Mouse (Mus musculus) lung, embryonic 15.5 days (tissue): ENCODE results near the gene Foxa3. TPM values are rescaled to one million over a fixed set of nuclear protein-coding genes. Genes with fewer than 3 reads are reported as not detected.
A peak's percentile ranks its signal among the peaks of the same experiment; 100 is the strongest.
"Not testable (repeated sequence)": the region's sequence is repeated elsewhere in the genome, so short reads cannot be mapped to it uniquely, and the experiment has no call there.

Experiments used
- ATAC-seq: fragments of 200-750 bp; cut with Nextera tagmentation; 2 replicates; pipeline ENCODE4 v1.8.0; 2017; ENCODE audit warnings: moderate number of reproducible peaks, borderline replicate concordance; ENCODE audit not compliant: low FRiP score, low TSS enrichment; ENCODE audit errors: extremely low read depth
- H3K27ac ChIP-seq: fragments of 300-500 bp; sonication (generic); 2 replicates; pipeline ENCODE4 v1.5.1; 2015; ENCODE audit warnings: moderate library complexity, mild to moderate bottlenecking, inconsistent platforms
- H3K27me3 ChIP-seq: fragments of 300-500 bp; sonication (generic); 2 replicates; pipeline ENCODE4 v1.6.1; 2015; ENCODE audit warnings: inconsistent platforms
- H3K36me3 ChIP-seq: fragments of 300-500 bp; sonication (generic); 2 replicates; pipeline ENCODE4 v1.6.1; 2015; ENCODE audit warnings: inconsistent platforms
- H3K4me1 ChIP-seq: fragments of 300-500 bp; sonication (generic); 2 replicates; pipeline ENCODE4 v1.6.1; 2015; ENCODE audit warnings: inconsistent platforms
- H3K4me2 ChIP-seq: fragments of 300-500 bp; sonication (generic); 2 replicates; pipeline ENCODE4 v1.6.1; 2015; ENCODE audit warnings: inconsistent platforms, mild to moderate bottlenecking, moderate library complexity
- H3K4me3 ChIP-seq: fragments of 300-500 bp; sonication (generic); 2 replicates; pipeline ENCODE4 v1.5.1; 2015; ENCODE audit warnings: mild to moderate bottlenecking, inconsistent platforms
- H3K9ac ChIP-seq: fragments of 300-500 bp; sonication (generic); 2 replicates; pipeline ENCODE4 v1.6.1; 2015; ENCODE audit warnings: inconsistent platforms
- H3K9me3 ChIP-seq: fragments of 300-500 bp; sonication (generic); 2 replicates; pipeline ENCODE4 v1.6.1; 2016; ENCODE audit warnings: inconsistent platforms
- WGBS: fragments of 180-500 bp; shearing (Covaris S2); methylation state at CpG from one replicate; pipeline ENCODE4 v1.1.7; 2015; 5-methylcytosine and 5-hydroxymethylcytosine counted together
- polyA plus RNA-seq: library from polyadenylated mRNA; unstranded; fragments of >200 nt; fragmentation: Nextera tagmentation; extraction: Ambion mirVana; gene quantifications from 2 replicates; pipeline ENCODE4 v1.2.1, GENCODE M21; 2015

Gene Foxa3
- polyA plus RNA-seq: 2.2 and 2.4 TPM in 2 replicates

GRCm38 (mm10) chr7:19023357-19023814 is at the start of gene Foxa3:
Gene Foxa3 (minus strand): TSS chr7:19023538.
- Histone ChIP-seq H3K9me3 (no peaks in the 10 kb centered on the region), H3K4me3 (peak within 1 kb of the TSS; percentile 93), H3K4me1 (peaks cover 29% of the 10 kb centered on the region), H3K4me2 (peak within 1 kb of the TSS; percentile 67), H3K36me3 (no peaks in the 10 kb centered on the region), H3K27me3 (peaks cover 34% of the 10 kb centered on the region), H3K9ac (peak within 1 kb of the TSS; percentile 93), H3K27ac (peak within 1 kb of the TSS; percentile 26; the same call in 1 of the 2 replicates)
- WGBS: 2% methylated on average over 30 of the region's 30 CpGs
- peak; percentile 15; the same call in 1 of the 2 replicates for ATAC-seq

- not testable (repeated sequence) for H3K4me3 ChIP-seq, H3K9me3 ChIP-seq, H3K9ac ChIP-seq, ATAC-seq, H3K36me3 ChIP-seq, H3K27ac ChIP-seq, H3K4me1 ChIP-seq, H3K4me2 ChIP-seq
- H3K27me3 ChIP-seq: peaks cover 15% of the 10 kb centered on the region
- WGBS: 48% methylated on average over 3 of the region's 3 CpGs
Measured at GRCm38 (mm10) chr7:19071024-19071423, 47.7 kb upstream of the Foxa3 start.

DNA sequence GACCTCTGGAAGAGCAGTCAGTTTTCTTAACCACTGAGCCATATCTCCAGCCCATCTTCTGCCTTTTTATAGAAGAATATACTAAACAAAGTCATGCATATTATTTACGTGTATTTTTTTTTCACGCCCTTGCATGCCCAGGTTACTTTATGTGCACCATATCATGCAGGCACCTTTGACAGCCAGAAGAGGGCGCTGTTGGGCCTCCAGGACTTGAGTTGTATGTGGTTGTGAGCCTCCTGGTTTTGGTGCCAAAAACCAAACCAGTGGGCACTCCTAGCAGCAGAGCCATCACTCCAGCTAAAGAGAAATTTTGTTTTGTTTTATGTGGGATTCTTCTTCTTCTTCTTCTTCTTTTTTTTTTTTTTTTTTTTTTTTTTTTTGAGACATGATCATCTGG is 46.2 kb upstream of the Foxa3 start:
- Histone ChIP-seq H3K4me1 (no peaks in the 10 kb centered on the region), H3K4me3 (no peak overlapping the region), H3K27me3 (peaks cover 31% of the 10 kb centered on the region), H3K27ac (no peak overlapping the region), H3K36me3 (no peaks in the 10 kb centered on the region), H3K4me2 (no peak overlapping the region), H3K9me3 (no peaks in the 10 kb centered on the region), H3K9ac (no peak overlapping the region)
- no peak for ATAC-seq
- 48% methylated on average over 3 of the region's 3 CpGs for WGBS

DNA sequence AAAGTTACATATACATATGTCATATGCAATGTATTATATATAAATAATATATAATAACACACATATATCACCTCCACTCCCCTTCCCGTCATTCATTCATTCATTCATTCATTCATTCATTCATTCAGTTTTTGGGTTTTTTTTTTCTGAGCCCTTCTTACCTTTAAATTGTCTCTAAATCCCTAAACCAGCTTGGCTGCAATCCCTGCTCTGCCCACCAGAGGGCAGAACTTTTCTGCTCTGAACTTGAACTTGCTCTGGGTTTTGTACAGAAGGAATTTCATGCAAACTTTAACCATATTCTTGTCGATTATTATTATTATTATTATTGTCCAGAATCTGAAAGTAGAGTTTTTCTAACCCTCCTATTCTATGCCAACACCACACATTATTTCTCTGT is 45.4 kb upstream of the Foxa3 start:
- Histone ChIP-seq H3K4me3 (no peak overlapping the region), H3K9ac (no peak overlapping the region), H3K36me3 (no peaks in the 10 kb centered on the region), H3K27me3 (peaks cover 36% of the 10 kb centered on the region), H3K9me3 (no peaks in the 10 kb centered on the region), H3K4me1 (no peaks in the 10 kb centered on the region), H3K4me2 (no peak overlapping the region), H3K27ac (no peak overlapping the region)
- 3% methylated on average over 2 of the region's 2 CpGs for WGBS
- ATAC-seq: no peak

- H3K9ac ChIP-seq: no peak overlapping the region
- ATAC-seq: no peak
- H3K36me3 ChIP-seq: no peaks in the 10 kb centered on the region
- 62% methylated on average over 13 of the region's 14 CpGs for WGBS
- H3K4me1 ChIP-seq: no peaks in the 10 kb centered on the region
- H3K27me3 ChIP-seq: peaks cover 36% of the 10 kb centered on the region
- no peak overlapping the region for H3K4me3 ChIP-seq
- H3K27ac ChIP-seq: no peak overlapping the region
- H3K4me2 ChIP-seq: no peak overlapping the region
- H3K9me3 ChIP-seq: no peaks in the 10 kb centered on the region
Measured at GRCm38 (mm10) chr7:19067935-19068334, 44.6 kb upstream of the Foxa3 start.

GRCm38 (mm10) chr7:19067063-19067462 is 43.7 kb upstream of the Foxa3 start:
- Histone ChIP-seq H3K9me3 (no peaks in the 10 kb centered on the region), H3K36me3 (no peaks in the 10 kb centered on the region), H3K4me2 (no peak overlapping the region), H3K27ac (no peak overlapping the region), H3K4me1 (no peaks in the 10 kb centered on the region), H3K9ac (no peak overlapping the region), H3K27me3 (peaks cover 36% of the 10 kb centered on the region), H3K4me3 (no peak overlapping the region)
- ATAC-seq: no peak
- 41% methylated on average over 14 of the region's 14 CpGs for WGBS

DNA sequence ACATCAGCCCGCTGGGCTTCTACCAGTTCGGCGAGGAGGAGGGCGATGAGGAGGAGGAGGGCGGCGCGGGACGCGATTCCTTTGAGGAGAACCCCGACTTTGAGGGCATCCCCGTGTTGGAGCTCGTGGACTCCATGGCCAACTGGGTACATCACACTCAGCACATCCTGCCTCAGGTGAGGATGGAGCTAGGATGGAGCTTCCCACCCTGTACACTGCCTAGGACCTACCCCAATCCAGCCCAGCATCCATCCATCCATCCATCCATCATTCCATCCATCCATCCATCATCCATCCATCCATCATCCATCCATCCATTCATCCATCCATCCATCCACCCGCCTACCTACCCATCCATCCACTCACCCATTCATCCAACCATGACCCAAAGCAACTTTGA is 42.6 kb upstream of the Foxa3 start:
- Histone ChIP-seq H3K27ac (no peak overlapping the region), H3K9me3 (no peaks in the 10 kb centered on the region), H3K4me2 (peak overlapping the region; percentile 16; the same call in 1 of the 2 replicates), H3K4me3 (no peak overlapping the region), H3K4me1 (no peaks in the 10 kb centered on the region), H3K9ac (no peak overlapping the region), H3K27me3 (peaks cover 36% of the 10 kb centered on the region), H3K36me3 (no peaks in the 10 kb centered on the region)
- 45% methylated on average over 13 of the region's 13 CpGs for WGBS
- ATAC-seq: no peak

DNA sequence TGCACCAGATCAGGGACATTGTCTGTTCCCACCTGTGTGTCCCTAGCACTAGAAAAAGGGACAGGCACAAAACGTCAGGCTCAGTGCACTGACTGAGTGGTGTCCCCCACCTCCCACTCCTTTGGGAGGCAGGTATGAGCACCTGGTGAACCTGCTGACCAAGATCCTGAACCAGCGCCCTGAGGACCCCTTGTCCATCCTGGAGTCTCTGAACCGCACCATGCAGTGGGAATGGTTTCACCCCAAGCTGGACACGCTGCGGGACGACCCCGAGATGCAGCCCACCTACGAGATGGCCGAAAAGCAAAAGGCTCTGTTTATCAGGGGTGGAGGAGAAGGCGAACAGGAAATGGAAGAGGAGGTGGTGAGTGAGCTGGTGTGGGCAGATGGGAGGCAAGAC is 34.1 kb upstream of the Foxa3 start:
- ATAC-seq: no peak
- H3K4me1 ChIP-seq: no peaks in the 10 kb centered on the region
- 66% methylated on average over 10 of the region's 10 CpGs for whole genome bisulfite sequencing

DNA sequence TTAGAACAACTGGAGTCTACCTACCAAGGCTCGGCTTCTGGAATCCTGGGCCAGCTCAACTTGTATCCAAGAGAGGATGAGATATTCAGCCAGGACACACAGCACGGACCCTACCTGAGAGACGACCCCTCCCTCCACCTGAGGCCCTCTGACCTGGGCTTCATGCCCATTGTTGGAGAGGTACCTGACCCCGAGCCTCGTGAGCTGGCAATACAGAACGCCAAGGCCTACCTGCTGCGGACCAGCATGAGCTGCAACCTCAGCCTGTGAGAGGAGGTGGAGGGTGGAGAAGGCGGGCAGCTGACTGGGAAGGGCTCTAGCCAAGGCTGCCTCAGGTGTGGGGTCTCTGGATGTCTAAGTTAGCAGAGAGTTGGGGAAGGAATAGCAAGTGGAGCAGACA is 31.8 kb upstream of the Foxa3 start:
- Histone ChIP-seq H3K4me1 (no peaks in the 10 kb centered on the region), H3K9ac (no peak overlapping the region), H3K4me3 (no peak overlapping the region), H3K27me3 (no peaks in the 10 kb centered on the region), H3K9me3 (no peaks in the 10 kb centered on the region), H3K36me3 (peaks cover 22% of the 10 kb centered on the region), H3K4me2 (no peak overlapping the region), H3K27ac (no peak overlapping the region)
- 90% methylated on average over 8 of the region's 8 CpGs for WGBS
- no peak for ATAC-seq

More for the DNA sequence above, 34.1 kb upstream of the Foxa3 start:
- Histone ChIP-seq H3K36me3 (peaks cover 4% of the 10 kb centered on the region; the same call in 1 of the 2 replicates), H3K4me2 (no peak overlapping the region), H3K9ac (no peak overlapping the region), H3K9me3 (no peaks in the 10 kb centered on the region), H3K27me3 (no peaks in the 10 kb centered on the region), H3K27ac (no peak overlapping the region), H3K4me3 (no peak overlapping the region)

DNA sequence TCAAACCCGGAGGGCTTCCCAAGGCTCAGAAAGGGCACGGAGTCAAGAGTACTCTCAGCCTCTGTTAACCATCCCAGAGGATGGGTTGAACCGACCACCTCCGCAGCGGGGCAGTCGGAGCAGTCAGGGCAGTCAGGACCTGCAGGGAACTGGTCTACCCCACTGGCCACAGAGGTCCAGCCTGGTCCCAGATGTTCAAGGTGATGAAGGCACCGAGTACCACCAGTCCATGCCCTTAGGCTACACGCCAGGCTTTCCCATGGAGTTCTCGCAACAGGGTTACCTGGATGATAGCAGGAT is 31.4 kb upstream of the Foxa3 start:
- ATAC-seq: no peak
- no peak overlapping the region for H3K4me3 ChIP-seq
- 74% methylated on average over 9 of the region's 9 CpGs for WGBS
- H3K36me3 ChIP-seq: peaks cover 26% of the 10 kb centered on the region
- no peak overlapping the region for H3K27ac ChIP-seq
- H3K27me3 ChIP-seq: no peaks in the 10 kb centered on the region
- H3K9ac ChIP-seq: no peak overlapping the region
- no peak overlapping the region for H3K4me2 ChIP-seq
- H3K4me1 ChIP-seq: no peaks in the 10 kb centered on the region
- no peaks in the 10 kb centered on the region for H3K9me3 ChIP-seq

- Histone ChIP-seq H3K36me3 (peaks cover 31% of the 10 kb centered on the region), H3K4me2 (no peak within 1 kb of the TSS), H3K27me3 (no peaks in the 10 kb centered on the region), H3K9me3 (no peaks in the 10 kb centered on the region), H3K4me1 (no peaks in the 10 kb centered on the region), H3K27ac (no peak within 1 kb of the TSS), H3K4me3 (no peak within 1 kb of the TSS), H3K9ac (0 out of 2 replicates have a peak within 1 kb of the TSS, but pooled peaks have one; percentile 7)
- ATAC-seq: no peak; the same call in 1 of the 2 replicates
- 34% methylated on average over 33 of the region's 33 CpGs for WGBS
Measured at GRCm38 (mm10) chr7:19054047-19054776, 30.9 kb upstream of the Foxa3 start, which contains the start of gene Rsph6a. Gene Rsph6a (plus strand): TSS chr7:19054690.

DNA sequence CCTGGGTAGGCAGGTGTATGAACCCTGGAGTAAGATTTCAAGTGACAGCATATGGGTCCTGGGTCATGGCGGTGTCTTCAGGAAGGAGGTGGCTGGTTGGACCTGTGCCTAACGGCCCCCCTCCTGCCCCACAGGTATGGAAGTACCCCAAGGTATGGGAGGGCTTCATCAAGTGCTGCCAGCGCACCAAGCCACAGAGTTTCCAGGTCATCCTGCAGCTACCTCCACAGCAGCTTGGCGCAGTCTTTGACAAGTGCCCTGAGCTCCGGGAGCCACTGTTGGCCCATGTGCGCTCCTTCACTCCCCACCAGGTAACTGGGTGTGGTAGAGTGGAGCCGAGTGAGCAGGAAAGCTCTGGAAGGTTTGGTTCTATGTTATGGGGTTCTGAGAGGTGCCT is 29.8 kb upstream of the Foxa3 start:
- Histone ChIP-seq H3K4me1 (no peaks in the 10 kb centered on the region), H3K4me2 (no peak overlapping the region), H3K9ac (no peak overlapping the region), H3K27me3 (no peaks in the 10 kb centered on the region), H3K4me3 (no peak overlapping the region), H3K9me3 (no peaks in the 10 kb centered on the region), H3K27ac (no peak overlapping the region), H3K36me3 (peaks cover 40% of the 10 kb centered on the region)
- no peak for ATAC-seq
- WGBS: 84% methylated on average over 7 of the region's 7 CpGs
